Mouse (Mus musculus): ENCODE measurements around the gene Sptssb.

DNA sequence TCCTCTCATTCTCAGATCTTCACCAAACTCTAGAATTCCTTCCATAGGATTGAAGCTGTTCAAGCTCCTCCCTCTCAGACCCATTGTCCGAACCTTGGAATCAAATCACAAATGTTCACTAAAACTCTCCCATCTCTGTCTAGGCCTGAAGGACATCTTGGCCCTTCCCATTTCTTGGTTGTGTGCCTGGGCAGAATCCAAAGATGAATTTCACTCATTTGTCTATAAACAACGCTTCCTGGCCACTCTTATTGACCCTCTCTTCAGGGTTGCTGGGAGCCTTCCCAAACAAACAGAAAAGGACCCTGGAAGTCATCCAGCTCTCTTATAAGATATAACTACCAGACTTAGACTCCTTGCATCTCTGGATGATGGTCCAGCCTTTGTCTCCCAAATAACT, 61.8 kb downstream of the Sptssb start:
- TF ChIP-seq CTCF (IDR thresholded peaks at IDR 0.05; ENCODE audit: extremely low read depth, insufficient read depth, insufficient read length, insufficient replicate concordance) = no peak
- TF ChIP-seq POLR2A (IDR thresholded peaks at IDR 0.05; ENCODE audit: low read depth, low read length) = no peak
